Mouse (Mus musculus): ENCODE data around the gene Lgi4. TPM values are rescaled to one million over a fixed set of nuclear protein-coding genes. Genes with fewer than 3 reads are reported as not detected.

The Lgi4 gene
- polyA plus RNA-seq, 1 experiment from 2014 or later, result 1.5 TPM

GRCm38 (mm10) chr7:31069491-31069890 is 10.3 kb downstream of the Lgi4 start:
- H3K4me1 ChIP-seq (replicated peaks), result peaks cover 28% of the 10 kb centered on the region
- no peak overlapping the region for H3K9ac ChIP-seq
- no peak for ATAC-seq
- H3K36me3 ChIP-seq, result no peaks in the 10 kb centered on the region
- no peak overlapping the region for H3K4me2 ChIP-seq (replicated peaks)
- H3K27me3 ChIP-seq (replicated peaks), result no peaks in the 10 kb centered on the region
- no peak overlapping the region for H3K27ac ChIP-seq
- no peak overlapping the region for H3K4me3 ChIP-seq (replicated peaks)
- WGBS, result 87% methylated on average over 14 of the region's 14 CpGs
- no peaks in the 10 kb centered on the region for H3K9me3 ChIP-seq

DNA sequence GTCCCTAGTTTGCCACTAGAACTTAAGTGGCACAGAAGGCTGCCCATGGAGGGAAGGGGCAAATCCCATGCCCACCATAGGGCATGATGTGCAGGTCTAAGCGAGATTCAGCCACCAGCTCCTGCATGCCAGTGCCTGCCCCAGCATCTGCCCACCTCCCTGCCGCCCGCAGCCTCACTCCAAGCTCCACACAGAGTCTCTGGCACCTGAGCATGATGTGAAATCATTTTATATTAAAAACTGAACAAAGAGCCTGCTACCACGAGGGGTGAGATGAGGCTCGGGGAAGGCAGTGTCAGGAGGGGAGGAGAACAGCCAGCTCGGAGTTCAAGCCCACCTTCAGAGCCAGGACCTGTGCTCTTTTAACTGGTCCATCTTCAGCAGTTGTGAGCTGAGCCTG is 11.2 kb downstream of the Lgi4 start:
- no peaks in the 10 kb centered on the region for H3K27me3 ChIP-seq (replicated peaks)
- no peak overlapping the region for H3K9ac ChIP-seq
- H3K4me2 ChIP-seq (replicated peaks), result no peak overlapping the region
- no peak for ATAC-seq
- 84% methylated on average over 6 of the region's 6 CpGs for whole genome bisulfite sequencing
- H3K27ac ChIP-seq, result no peak overlapping the region
- H3K9me3 ChIP-seq, result no peaks in the 10 kb centered on the region
- H3K36me3 ChIP-seq, result no peaks in the 10 kb centered on the region
- H3K4me3 ChIP-seq (replicated peaks), result no peak overlapping the region
- peaks cover 28% of the 10 kb centered on the region for H3K4me1 ChIP-seq (replicated peaks)

- Histone ChIP-seq H3K9ac (no peak overlapping the region), H3K27me3 (replicated peaks) (no peaks in the 10 kb centered on the region), H3K4me1 (replicated peaks) (peaks cover 32% of the 10 kb centered on the region), H3K36me3 (no peaks in the 10 kb centered on the region), H3K9me3 (no peaks in the 10 kb centered on the region), H3K4me2 (replicated peaks) (peak overlapping the region; percentile 18; the same call in 1 of the 2 replicates), H3K4me3 (replicated peaks) (no peak overlapping the region), H3K27ac (peak overlapping the region; percentile 52; the same call in 1 of the 2 replicates)
- WGBS, result 19% methylated on average over 9 of the region's 9 CpGs
- ATAC-seq, result peak; percentile 21
These were observed 13.2 kb downstream of the Lgi4 start for GRCm38 (mm10) chr7:31072326-31072725.

DNA sequence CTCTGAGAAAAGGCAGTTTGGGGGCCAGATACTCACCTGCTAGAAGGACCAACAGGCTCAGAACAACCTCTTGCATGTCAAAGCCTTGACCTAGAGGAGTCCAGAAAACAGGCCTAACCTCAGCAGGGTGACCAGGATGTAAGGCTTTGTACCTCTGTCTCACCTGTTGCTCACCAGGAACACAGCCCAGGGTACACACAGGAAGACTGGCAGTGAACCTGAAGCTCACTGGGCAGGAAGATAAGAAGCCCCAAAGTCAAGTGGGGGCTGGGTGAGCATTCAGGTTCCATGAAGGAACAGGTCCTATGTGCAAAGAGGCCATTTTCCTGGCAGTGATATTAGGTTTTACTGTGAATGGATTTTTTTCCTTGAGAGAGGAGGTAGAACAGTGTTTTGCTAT is 14.4 kb downstream of the Lgi4 start:
- H3K9ac ChIP-seq, result no peak overlapping the region
- no peak overlapping the region for H3K27ac ChIP-seq
- no peak overlapping the region for H3K4me3 ChIP-seq (replicated peaks)
- H3K4me1 ChIP-seq (replicated peaks), result peaks cover 27% of the 10 kb centered on the region
- no peaks in the 10 kb centered on the region for H3K36me3 ChIP-seq
- H3K27me3 ChIP-seq (replicated peaks), result no peaks in the 10 kb centered on the region
- H3K9me3 ChIP-seq, result no peaks in the 10 kb centered on the region
- H3K4me2 ChIP-seq (replicated peaks), result no peak overlapping the region
- no peak for ATAC-seq

DNA sequence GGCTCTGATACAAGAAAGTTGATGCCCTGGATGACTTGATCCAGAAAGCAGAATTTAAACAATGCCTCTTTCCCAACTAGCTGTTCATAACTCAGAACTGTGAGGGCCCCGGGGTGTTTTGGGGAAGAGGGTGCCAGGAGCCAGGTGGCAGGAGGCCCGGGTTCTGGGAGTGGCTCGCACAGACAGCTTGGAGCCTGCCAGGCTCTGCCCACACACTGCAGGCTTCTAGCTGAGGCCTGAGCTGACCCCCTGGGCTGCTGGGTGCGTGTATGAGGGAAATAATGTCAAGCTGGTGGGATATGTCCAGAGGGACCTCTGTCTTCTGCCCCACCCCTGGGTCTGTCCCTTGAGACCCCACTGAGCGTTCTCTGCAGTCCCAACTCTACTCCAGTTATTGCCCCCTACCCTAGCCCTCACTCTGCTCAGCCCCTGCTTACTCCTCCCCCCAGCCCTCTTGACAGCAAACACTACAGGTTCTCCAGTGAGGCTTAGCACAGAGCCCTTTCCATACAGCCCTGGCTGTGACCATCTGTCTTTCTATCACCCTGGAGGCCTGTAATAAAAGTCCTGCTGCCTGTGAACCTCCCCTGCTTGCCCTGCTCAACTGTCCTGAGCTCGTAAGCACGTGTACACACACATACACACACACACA is 15.0 kb downstream of the Lgi4 start:
- Histone ChIP-seq H3K4me2 (replicated peaks) (no peak overlapping the region), H3K27ac (0 out of 2 replicates have a peak overlapping the region, but pooled peaks have one; percentile 54)
- no peak for ATAC-seq

DNA sequence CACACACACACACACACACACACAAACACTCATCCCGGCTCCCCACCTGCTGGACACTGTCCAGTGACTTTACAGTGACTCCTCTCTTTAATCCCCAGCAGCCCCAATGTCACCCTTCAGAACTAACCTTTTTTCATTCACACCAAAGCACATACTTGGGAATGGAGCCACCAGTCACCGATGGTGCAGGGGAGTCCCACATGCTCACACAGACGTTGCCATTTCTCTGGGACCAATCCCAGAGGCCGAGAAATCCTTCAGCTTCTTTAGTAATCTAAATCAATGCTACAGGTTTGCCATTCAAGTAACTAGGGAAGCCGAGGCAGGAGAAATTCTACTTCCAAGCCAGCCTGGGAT is 15.5 kb downstream of the Lgi4 start:
- no peak overlapping the region for H3K9ac ChIP-seq
- H3K4me3 ChIP-seq (replicated peaks), result no peak overlapping the region
- no peaks in the 10 kb centered on the region for H3K9me3 ChIP-seq
- ATAC-seq, result no peak
- WGBS, result 55% methylated on average over 5 of the region's 5 CpGs
- no peaks in the 10 kb centered on the region for H3K27me3 ChIP-seq (replicated peaks)
- no peaks in the 10 kb centered on the region for H3K36me3 ChIP-seq
- H3K4me1 ChIP-seq (replicated peaks), result peaks cover 27% of the 10 kb centered on the region
- H3K4me2 ChIP-seq (replicated peaks), result no peak overlapping the region
- 0 out of 2 replicates have a peak overlapping the region, but pooled peaks have one; percentile 54 for H3K27ac ChIP-seq

More for the DNA sequence above, 15.0 kb downstream of the Lgi4 start:
- Histone ChIP-seq H3K4me3 (replicated peaks) (no peak overlapping the region), H3K36me3 (no peaks in the 10 kb centered on the region), H3K9ac (no peak overlapping the region), H3K27me3 (replicated peaks) (no peaks in the 10 kb centered on the region), H3K4me1 (replicated peaks) (peaks cover 27% of the 10 kb centered on the region), H3K9me3 (no peaks in the 10 kb centered on the region)
- WGBS, result 56% methylated on average over 7 of the region's 7 CpGs

GRCm38 (mm10) chr7:31076492-31076891 is 17.4 kb downstream of the Lgi4 start, which contains the start of gene Fxyd3:
TSS of gene Fxyd3 (minus strand) at chr7:31076704.
- peaks cover 24% of the 10 kb centered on the region for H3K4me1 ChIP-seq (replicated peaks)
- no peaks in the 10 kb centered on the region for H3K36me3 ChIP-seq
- peak; percentile 69 for ATAC-seq
- H3K27me3 ChIP-seq (replicated peaks), result no peaks in the 10 kb centered on the region
- WGBS, result 30% methylated on average over 5 of the region's 5 CpGs
- H3K9ac ChIP-seq, result no peak within 1 kb of the TSS
- no peaks in the 10 kb centered on the region for H3K9me3 ChIP-seq
- H3K4me2 ChIP-seq (replicated peaks), result peak within 1 kb of the TSS; percentile 39
- peak within 1 kb of the TSS; percentile 13; the same call in 1 of the 2 replicates for H3K4me3 ChIP-seq (replicated peaks)
- H3K27ac ChIP-seq, result no peak within 1 kb of the TSS

- no peak overlapping the region for H3K4me3 ChIP-seq (replicated peaks)
- no peak overlapping the region for H3K4me2 ChIP-seq (replicated peaks)
- peaks cover 19% of the 10 kb centered on the region for H3K4me1 ChIP-seq (replicated peaks)
- peak; percentile 10; the same call in 1 of the 2 replicates for ATAC-seq
- no peaks in the 10 kb centered on the region for H3K9me3 ChIP-seq
- H3K27me3 ChIP-seq (replicated peaks), result no peaks in the 10 kb centered on the region
- H3K9ac ChIP-seq, result no peak overlapping the region
- H3K36me3 ChIP-seq, result no peaks in the 10 kb centered on the region
- H3K27ac ChIP-seq, result peak overlapping the region; percentile 41; the same call in 1 of the 2 replicates
- WGBS, result 66% methylated on average over 6 of the region's 6 CpGs
These were observed 18.3 kb downstream of the Lgi4 start for GRCm38 (mm10) chr7:31077470-31077869.

- no peak overlapping the region for H3K4me3 ChIP-seq (replicated peaks)
- H3K27ac ChIP-seq, result peak overlapping the region; percentile 41; the same call in 1 of the 2 replicates
- H3K9me3 ChIP-seq, result no peaks in the 10 kb centered on the region
- H3K4me2 ChIP-seq (replicated peaks), result no peak overlapping the region
- no peak overlapping the region for H3K9ac ChIP-seq
- no peaks in the 10 kb centered on the region for H3K36me3 ChIP-seq
- ATAC-seq, result 0 out of 2 replicates have a peak, but pooled peaks have one; percentile 17
- H3K27me3 ChIP-seq (replicated peaks), result no peaks in the 10 kb centered on the region
- peaks cover 14% of the 10 kb centered on the region for H3K4me1 ChIP-seq (replicated peaks)
- WGBS, result 41% methylated on average over 5 of the region's 5 CpGs
These were observed 18.8 kb downstream of the Lgi4 start for GRCm38 (mm10) chr7:31077885-31078445.

DNA sequence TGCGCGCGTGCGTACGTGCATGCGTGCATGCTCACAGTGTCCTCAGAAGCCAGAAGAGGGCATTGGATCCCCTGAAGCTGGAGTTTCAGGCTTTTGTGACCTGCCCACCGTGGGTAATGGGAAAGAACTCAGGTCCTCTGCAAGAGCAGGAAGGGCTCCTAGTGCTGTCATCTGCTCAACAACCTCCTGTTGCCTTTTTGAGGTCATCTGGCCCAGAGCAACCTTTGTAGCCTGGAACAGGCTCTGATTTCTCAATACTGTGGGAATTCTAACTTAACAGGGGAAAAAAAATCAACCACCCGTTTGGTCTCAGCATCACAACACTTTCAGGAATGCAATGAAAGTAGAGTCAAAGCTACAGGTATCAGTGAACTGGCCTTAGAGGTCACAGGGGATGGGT is 20.5 kb downstream of the Lgi4 start:
- ATAC-seq, result no peak
- Histone ChIP-seq H3K4me1 (replicated peaks) (peaks cover 9% of the 10 kb centered on the region; the same call in 1 of the 2 replicates), H3K4me3 (replicated peaks) (no peak overlapping the region), H3K9ac (no peak overlapping the region), H3K9me3 (no peaks in the 10 kb centered on the region), H3K4me2 (replicated peaks) (no peak overlapping the region), H3K36me3 (no peaks in the 10 kb centered on the region), H3K27ac (no peak overlapping the region), H3K27me3 (replicated peaks) (no peaks in the 10 kb centered on the region)
- WGBS, result 83% methylated on average over 8 of the region's 8 CpGs

GRCm38 (mm10) chr7:31080611-31081010 is 21.5 kb downstream of the Lgi4 start:
- Histone ChIP-seq H3K9ac (no peak overlapping the region), H3K27ac (no peak overlapping the region), H3K4me3 (replicated peaks) (no peak overlapping the region), H3K36me3 (no peaks in the 10 kb centered on the region), H3K27me3 (replicated peaks) (no peaks in the 10 kb centered on the region), H3K4me2 (replicated peaks) (no peak overlapping the region), H3K4me1 (replicated peaks) (peaks cover 16% of the 10 kb centered on the region; the same call in 1 of the 2 replicates), H3K9me3 (no peaks in the 10 kb centered on the region)
- WGBS, result 67% methylated on average over 3 of the region's 3 CpGs
- ATAC-seq, result no peak

DNA sequence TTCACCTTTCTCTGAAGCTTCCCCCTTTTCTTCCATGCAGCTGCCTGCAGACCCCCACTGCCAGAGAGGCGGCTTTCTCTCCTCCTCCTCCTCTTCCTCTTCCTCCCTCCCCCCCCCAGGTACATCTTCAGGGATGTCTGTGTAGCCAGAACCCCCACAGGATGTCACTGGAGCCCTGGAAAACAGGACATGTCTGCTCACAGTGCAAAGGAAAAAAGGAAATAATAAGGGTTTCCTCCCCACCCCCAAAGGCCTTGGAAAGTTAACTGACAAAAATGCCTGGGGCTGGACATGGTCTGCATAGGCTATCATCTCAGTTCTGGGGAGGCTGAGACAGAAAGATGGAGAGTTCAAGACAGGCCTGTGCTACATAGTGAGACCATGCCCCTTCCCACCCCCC is 22.0 kb downstream of the Lgi4 start:
- WGBS, result 45% methylated on average over 1 of the region's 1 CpGs
- H3K27ac ChIP-seq, result no peak overlapping the region
- no peak for ATAC-seq
- H3K27me3 ChIP-seq (replicated peaks), result no peaks in the 10 kb centered on the region
- peaks cover 11% of the 10 kb centered on the region; the same call in 1 of the 2 replicates for H3K4me1 ChIP-seq (replicated peaks)
- H3K9ac ChIP-seq, result no peak overlapping the region
- H3K4me2 ChIP-seq (replicated peaks), result no peak overlapping the region
- H3K36me3 ChIP-seq, result no peaks in the 10 kb centered on the region
- no peaks in the 10 kb centered on the region for H3K9me3 ChIP-seq
- H3K4me3 ChIP-seq (replicated peaks), result no peak overlapping the region

GRCm38 (mm10) chr7:31082106-31082505 is 23.0 kb downstream of the Lgi4 start:
- Histone ChIP-seq H3K4me2 (replicated peaks) (no peak overlapping the region), H3K9ac (no peak overlapping the region), H3K4me3 (replicated peaks) (no peak overlapping the region), H3K27ac (no peak overlapping the region), H3K9me3 (no peaks in the 10 kb centered on the region), H3K36me3 (no peaks in the 10 kb centered on the region), H3K27me3 (replicated peaks) (no peaks in the 10 kb centered on the region), H3K4me1 (replicated peaks) (peaks cover 11% of the 10 kb centered on the region; the same call in 1 of the 2 replicates)
- no peak for ATAC-seq
